Mouse (Mus musculus): Measurements from ENCODE around the gene Krtap19-2. TPM values are rescaled to one million over a fixed set of nuclear protein-coding genes. Genes with fewer than 3 reads are reported as not detected.

The Krtap19-2 gene
- not detected in 2 replicates for polyA plus RNA-seq (2016; fragmentation: Nextera tagmentation; extraction: Ambion mirVana)

DNA sequence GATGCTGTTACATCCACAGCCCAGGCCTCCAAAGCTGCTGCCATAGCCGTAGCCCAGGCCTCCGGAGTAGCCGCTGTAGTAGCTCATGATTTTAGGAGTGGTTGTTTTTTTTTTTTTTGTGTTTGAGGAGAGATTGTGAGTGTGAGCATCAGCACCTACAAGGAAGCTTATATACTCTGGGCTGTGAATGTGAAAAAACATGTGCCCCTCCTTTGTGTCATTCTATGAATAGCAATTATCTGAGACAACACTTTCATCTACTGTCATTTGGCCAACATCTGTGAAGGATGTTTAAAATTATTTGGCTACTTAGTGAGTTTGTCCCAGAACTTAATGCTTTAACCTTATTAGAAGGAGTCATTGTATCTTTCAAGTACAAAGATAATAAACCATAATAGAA, at the start of gene Krtap19-2:
TSS of gene Krtap19-2 (minus strand) at position 101 of the 400 bp plus-strand sequence.
- Histone ChIP-seq H3K36me3 (no peaks in the 10 kb centered on the region), H3K4me1 (no peaks in the 10 kb centered on the region), H3K9me3 (replicated peaks) (no peaks in the 10 kb centered on the region), H3K27me3 (ENCODE audit: low read depth, poor library complexity, severe bottlenecking) (no peaks in the 10 kb centered on the region), H3K4me3 (no peak within 1 kb of the TSS), H3K27ac (no peak within 1 kb of the TSS)
- DNase-seq (ENCODE audit: low spot score), result no peak
- WGBS, result 88% methylated on average over 3 of the region's 3 CpGs

DNA sequence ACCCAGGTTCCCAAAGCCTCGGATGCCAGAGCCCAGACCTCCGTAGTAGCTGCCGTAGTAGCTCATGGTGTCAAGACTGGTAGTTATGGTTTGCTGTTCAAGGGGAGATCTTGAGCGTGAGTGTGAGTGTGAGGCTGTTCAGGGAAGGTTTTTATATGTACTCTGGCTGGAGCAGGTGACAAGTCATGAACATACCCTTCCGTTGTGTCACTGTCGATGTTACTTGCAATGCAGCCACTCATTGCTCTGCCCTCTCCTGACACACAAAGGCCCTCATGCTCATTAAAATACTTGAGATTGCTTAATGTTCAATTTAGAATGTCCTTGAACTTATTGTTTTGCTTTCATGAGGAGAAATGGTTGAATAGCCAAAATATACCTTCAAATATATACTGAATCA, 22.3 kb upstream of the Krtap19-2 start, which contains the start of gene Krtap19-5:
TSS of gene Krtap19-5 (minus strand) at position 101 of the 400 bp plus-strand sequence.
- no peak within 1 kb of the TSS for H3K27ac ChIP-seq
- H3K36me3 ChIP-seq, result no peaks in the 10 kb centered on the region
- no peak for DNase-seq (ENCODE audit: low spot score)
- H3K27me3 ChIP-seq (ENCODE audit: low read depth, poor library complexity, severe bottlenecking), result no peaks in the 10 kb centered on the region
- no peaks in the 10 kb centered on the region for H3K9me3 ChIP-seq (replicated peaks)
- no peak within 1 kb of the TSS for H3K4me3 ChIP-seq
- 95% methylated on average over 6 of the region's 6 CpGs for WGBS
- H3K4me1 ChIP-seq, result no peaks in the 10 kb centered on the region

DNA sequence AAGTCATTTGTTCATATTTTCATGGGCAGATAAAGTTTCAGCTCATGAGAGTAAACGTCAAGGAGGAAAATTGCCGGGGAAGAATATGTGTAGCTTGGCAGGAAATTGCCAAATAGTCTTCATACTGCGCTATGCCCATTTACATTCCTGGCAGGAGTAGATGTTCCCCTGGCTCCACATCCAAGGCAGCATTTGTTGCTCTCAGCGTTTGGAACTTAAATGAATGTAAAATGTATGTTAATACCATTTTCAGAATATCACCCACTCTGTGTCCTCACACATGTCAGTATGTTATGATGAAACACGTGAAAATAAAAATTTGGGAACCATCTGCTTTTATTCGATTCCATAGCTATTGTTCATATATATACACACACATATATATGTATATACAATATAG, 12.8 kb upstream of the Krtap19-2 start:
- Histone ChIP-seq H3K27ac (no peak overlapping the region), H3K27me3 (ENCODE audit: low read depth, poor library complexity, severe bottlenecking) (no peaks in the 10 kb centered on the region), H3K4me1 (no peaks in the 10 kb centered on the region), H3K4me3 (no peak overlapping the region), H3K9me3 (replicated peaks) (no peaks in the 10 kb centered on the region), H3K36me3 (no peaks in the 10 kb centered on the region)
- WGBS, result 91% methylated on average over 6 of the region's 6 CpGs
- DNase-seq (ENCODE audit: low spot score), result no peak

DNA sequence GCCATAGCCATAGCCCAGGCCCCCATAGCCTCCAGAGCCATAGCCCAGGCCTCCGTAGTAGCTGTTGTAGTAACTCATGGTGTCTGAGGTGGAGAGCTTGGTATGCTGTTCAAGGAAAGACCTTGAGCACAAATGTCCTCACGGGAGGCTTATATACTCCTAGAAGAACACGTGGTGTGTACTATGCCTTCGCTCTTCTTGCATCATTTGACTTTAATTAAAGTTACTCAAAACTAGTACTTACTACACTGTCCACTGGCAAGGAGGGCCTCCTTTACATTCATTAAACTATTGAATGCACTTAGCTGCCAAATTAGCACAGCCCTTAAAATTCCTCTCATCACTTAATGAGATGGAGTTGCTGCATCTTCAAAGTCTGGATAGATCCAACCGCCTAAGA, 10.9 kb upstream of the Krtap19-2 start, which contains the start of gene Krtap19-4:
TSS of gene Krtap19-4 (minus strand) at position 101 of the 400 bp plus-strand sequence.
- 95% methylated on average over 5 of the region's 5 CpGs for WGBS
- no peak within 1 kb of the TSS for H3K27ac ChIP-seq

DNA sequence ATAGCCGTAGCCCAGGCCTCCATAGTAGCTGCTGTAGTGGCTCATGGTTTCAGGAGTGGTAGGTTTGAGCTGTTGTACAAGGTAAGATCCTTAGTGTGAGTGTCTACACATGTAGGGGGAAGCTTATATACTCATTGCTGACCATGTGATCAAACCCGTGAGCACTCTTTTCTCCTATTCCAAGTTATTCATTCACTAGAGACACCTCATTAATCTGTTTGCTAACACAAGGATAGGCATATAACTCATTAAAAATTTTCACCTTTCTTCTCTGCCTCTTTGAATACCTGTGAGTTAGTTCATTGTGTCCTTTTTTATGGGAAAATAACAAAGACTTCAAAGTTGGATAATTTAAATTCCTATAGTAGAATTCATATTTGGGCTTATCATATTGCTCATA, 3.9 kb upstream of the Krtap19-2 start, which contains the start of gene Krtap19-3:
TSS of gene Krtap19-3 (minus strand) at position 101 of the 400 bp plus-strand sequence.
- Histone ChIP-seq H3K9me3 (replicated peaks) (no peaks in the 10 kb centered on the region), H3K27me3 (ENCODE audit: low read depth, poor library complexity, severe bottlenecking) (no peaks in the 10 kb centered on the region), H3K36me3 (no peaks in the 10 kb centered on the region), H3K4me3 (no peak within 1 kb of the TSS), H3K4me1 (no peaks in the 10 kb centered on the region), H3K27ac (no peak within 1 kb of the TSS)
- no peak for DNase-seq (ENCODE audit: low spot score)
- WGBS, result 89% methylated on average over 2 of the region's 2 CpGs

More for the DNA sequence above, 10.9 kb upstream of the Krtap19-2 start, which contains the start of gene Krtap19-4:
- H3K9me3 ChIP-seq (replicated peaks), result no peaks in the 10 kb centered on the region
- H3K4me3 ChIP-seq, result no peak within 1 kb of the TSS
- H3K36me3 ChIP-seq, result no peaks in the 10 kb centered on the region
- no peaks in the 10 kb centered on the region for H3K27me3 ChIP-seq (ENCODE audit: low read depth, poor library complexity, severe bottlenecking)
- no peaks in the 10 kb centered on the region for H3K4me1 ChIP-seq
- DNase-seq (ENCODE audit: low spot score), result no peak

DNA sequence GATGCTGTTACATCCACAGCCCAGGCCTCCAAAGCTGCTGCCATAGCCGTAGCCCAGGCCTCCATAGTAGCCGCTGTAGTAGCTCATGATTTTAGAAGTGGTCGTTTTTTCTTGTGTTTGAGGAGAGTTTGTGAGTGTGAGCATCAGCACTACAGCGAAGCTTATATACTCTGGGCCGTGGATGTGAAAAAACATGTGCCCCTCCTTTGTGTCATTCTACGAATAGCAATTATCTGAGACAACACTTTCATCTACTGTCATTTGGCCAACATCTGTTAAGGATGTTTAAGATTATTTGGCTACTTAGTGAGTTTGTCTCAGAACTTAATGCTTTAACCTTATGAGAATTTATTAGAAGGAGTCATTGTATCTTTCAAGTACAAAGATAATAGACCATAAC, 4.8 kb downstream of the Krtap19-2 start, which contains the start of gene Krtap19-1:
TSS of gene Krtap19-1 (minus strand) at position 101 of the 400 bp plus-strand sequence.
- H3K36me3 ChIP-seq, result no peaks in the 10 kb centered on the region
- 90% methylated on average over 6 of the region's 6 CpGs for WGBS
- no peaks in the 10 kb centered on the region for H3K27me3 ChIP-seq (ENCODE audit: low read depth, poor library complexity, severe bottlenecking)
- no peak for DNase-seq (ENCODE audit: low spot score)
- H3K4me3 ChIP-seq, result no peak within 1 kb of the TSS
- no peak within 1 kb of the TSS for H3K27ac ChIP-seq
- H3K9me3 ChIP-seq (replicated peaks), result no peaks in the 10 kb centered on the region
- no peaks in the 10 kb centered on the region for H3K4me1 ChIP-seq

DNA sequence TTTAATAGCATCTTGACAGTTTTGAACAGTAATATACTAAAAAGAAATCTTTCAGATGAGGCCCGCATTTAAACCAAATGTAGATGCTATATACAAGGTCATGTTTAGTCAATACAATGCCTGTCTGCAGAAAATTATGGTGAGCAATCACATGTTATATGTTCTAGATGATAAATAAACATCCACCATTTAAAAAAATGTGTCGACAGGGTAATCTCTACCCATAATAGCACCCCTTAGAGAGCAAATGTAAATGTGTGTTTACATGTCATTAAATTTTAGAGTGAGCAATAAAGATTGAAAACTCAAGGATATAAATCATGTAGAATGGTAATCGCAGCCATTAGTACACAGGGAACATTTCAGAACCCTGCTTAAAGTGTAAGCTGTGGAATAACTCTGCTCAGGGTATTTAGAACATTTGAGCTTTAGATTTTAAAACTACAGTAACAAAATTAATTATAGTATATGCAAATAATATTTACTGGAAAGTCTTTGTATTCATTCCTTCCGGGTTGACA, 9.1 kb downstream of the Krtap19-2 start:
- no peak overlapping the region for H3K4me3 ChIP-seq
- H3K27ac ChIP-seq, result no peak overlapping the region
- H3K9me3 ChIP-seq (replicated peaks), result no peaks in the 10 kb centered on the region
- DNase-seq (ENCODE audit: low spot score), result no peak
- no peaks in the 10 kb centered on the region for H3K4me1 ChIP-seq
- no peaks in the 10 kb centered on the region for H3K36me3 ChIP-seq
- peaks cover 21% of the 10 kb centered on the region; the same call in 1 of the 2 replicates for H3K27me3 ChIP-seq (ENCODE audit: low read depth, poor library complexity, severe bottlenecking)
- WGBS, result 80% methylated on average over 4 of the region's 4 CpGs

DNA sequence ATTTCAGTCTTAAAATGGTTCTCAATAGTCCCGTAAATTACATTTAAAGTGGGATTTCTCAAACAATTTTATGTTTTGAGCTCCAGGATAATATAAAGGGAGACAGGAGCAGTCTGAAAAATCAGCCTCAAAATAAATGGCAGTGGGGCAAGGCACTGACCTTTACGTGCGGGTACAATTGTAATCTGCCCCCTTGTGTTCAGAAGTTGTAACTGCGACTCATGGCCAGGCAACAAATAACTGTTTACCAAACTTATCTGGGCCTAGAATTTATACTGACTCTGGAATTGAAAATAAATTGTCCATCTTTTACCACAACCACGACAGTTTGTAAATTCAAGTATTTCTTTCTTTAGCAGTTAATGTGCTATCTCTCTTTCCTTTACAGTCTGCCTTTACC, 22.6 kb downstream of the Krtap19-2 start:
- Histone ChIP-seq H3K27ac (no peak overlapping the region), H3K4me1 (no peaks in the 10 kb centered on the region), H3K4me3 (no peak overlapping the region), H3K36me3 (no peaks in the 10 kb centered on the region), H3K9me3 (replicated peaks) (no peaks in the 10 kb centered on the region), H3K27me3 (ENCODE audit: low read depth, poor library complexity, severe bottlenecking) (no peaks in the 10 kb centered on the region)
- DNase-seq (ENCODE audit: low spot score), result no peak
- WGBS, result 12% methylated on average over 5 of the region's 5 CpGs

DNA sequence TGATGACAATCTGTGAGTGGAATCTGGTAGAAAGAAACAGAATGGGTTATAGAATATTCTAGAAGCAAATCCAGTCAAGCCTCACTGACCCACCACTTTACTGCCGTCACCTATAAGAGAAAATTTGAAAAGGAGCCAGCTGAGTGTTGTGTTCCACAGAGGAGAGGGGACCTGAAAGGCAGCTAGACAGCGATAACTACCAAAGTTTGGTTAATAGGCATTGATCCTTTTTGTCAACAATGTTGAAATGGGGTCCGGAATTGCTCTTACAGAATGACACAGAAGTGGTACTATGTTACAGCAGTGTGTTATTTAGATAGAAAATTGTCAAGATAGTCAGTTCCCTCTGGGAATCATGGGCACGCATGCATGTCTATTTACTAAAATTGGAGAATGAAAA, 25.5 kb downstream of the Krtap19-2 start:
- Histone ChIP-seq H3K27me3 (ENCODE audit: low read depth, poor library complexity, severe bottlenecking) (no peaks in the 10 kb centered on the region), H3K4me3 (no peak overlapping the region), H3K4me1 (no peaks in the 10 kb centered on the region), H3K9me3 (replicated peaks) (no peaks in the 10 kb centered on the region), H3K36me3 (no peaks in the 10 kb centered on the region), H3K27ac (no peak overlapping the region)
- WGBS, result 91% methylated on average over 4 of the region's 4 CpGs
- DNase-seq (ENCODE audit: low spot score), result no peak

DNA sequence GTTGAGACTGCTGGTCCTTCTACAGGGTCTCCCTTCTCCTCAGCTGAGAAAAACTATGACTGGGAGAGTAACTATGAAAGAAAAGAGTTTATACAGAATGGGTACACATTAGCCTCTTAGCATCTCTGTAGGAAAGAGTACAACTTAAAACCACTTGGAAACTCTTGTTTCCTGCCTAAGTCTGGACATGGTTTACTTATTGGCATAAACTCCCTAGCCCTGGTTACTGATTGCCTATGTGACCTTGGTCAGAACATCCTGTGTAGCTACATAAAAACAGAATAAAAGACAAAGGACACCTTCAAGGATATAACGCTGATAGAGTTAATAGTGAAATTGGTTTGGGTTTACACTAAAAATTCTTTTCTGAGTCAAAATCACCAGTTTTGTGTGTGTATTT, 26.7 kb downstream of the Krtap19-2 start:
- Histone ChIP-seq H3K27me3 (ENCODE audit: low read depth, poor library complexity, severe bottlenecking) (no peaks in the 10 kb centered on the region), H3K4me1 (no peaks in the 10 kb centered on the region), H3K27ac (no peak overlapping the region), H3K36me3 (no peaks in the 10 kb centered on the region), H3K4me3 (no peak overlapping the region), H3K9me3 (replicated peaks) (no peaks in the 10 kb centered on the region)
- 93% methylated on average over 1 of the region's 1 CpGs for WGBS
- no peak for DNase-seq (ENCODE audit: low spot score)

DNA sequence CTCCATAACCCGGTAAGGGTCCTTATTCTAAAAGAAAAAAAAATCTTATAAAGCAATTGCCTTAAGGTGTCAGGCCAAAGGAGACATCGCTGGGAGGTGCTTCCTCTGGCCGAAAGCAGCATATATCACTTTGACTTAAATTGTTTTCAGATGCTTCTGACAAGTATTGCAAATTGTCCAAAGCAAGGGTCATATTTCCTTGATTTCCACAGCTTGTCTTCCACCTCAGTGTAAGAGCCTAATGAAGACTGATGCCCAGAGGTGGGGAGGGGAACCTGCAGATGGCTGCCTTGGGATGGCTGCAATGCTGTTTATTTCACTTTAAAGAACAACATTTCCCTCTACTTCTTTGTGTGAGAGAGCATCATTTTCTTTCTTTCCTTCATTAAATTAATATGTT, 47.1 kb downstream of the Krtap19-2 start:
- peak; percentile 42 for DNase-seq (ENCODE audit: low spot score)
- H3K9me3 ChIP-seq (replicated peaks), result no peaks in the 10 kb centered on the region
- H3K4me1 ChIP-seq, result peaks cover 17% of the 10 kb centered on the region
- no peaks in the 10 kb centered on the region for H3K27me3 ChIP-seq (ENCODE audit: low read depth, poor library complexity, severe bottlenecking)
- no peak overlapping the region for H3K4me3 ChIP-seq
- WGBS, result 9% methylated on average over 3 of the region's 3 CpGs
- no peak overlapping the region for H3K27ac ChIP-seq
- H3K36me3 ChIP-seq, result no peaks in the 10 kb centered on the region

DNA sequence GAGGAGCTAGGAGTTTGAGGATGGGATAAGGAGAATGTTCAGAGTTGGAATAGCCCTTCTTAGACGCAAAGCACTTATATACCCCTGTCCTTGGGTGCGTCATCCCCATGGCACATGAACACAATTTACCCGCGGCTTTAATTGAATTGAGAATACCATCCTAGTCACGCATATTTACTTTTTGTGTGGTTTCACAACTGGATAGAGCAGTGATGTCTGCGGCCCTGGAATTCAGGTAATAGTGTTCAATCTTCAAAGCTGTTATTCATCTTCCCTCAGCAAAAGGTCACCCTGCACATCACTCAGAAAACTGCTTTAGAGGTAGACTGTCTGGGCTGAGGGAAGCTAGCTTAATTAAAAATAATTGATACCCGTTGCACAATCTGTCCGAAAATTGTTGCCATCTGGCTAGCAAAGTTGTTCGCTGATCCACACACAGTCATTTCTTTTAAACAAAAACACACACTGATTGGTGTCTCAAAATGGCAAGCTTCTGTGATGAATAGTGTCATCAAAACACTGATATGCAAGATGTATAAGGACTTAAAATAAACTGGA, 47.9 kb downstream of the Krtap19-2 start, which contains the start of gene Krtap14:
TSS of gene Krtap14 (minus strand) at position 51 of the 558 bp plus-strand sequence.
- no peak for DNase-seq (ENCODE audit: low spot score)
- Histone ChIP-seq H3K27me3 (ENCODE audit: low read depth, poor library complexity, severe bottlenecking) (no peaks in the 10 kb centered on the region), H3K4me3 (no peak within 1 kb of the TSS), H3K36me3 (no peaks in the 10 kb centered on the region), H3K4me1 (peaks cover 17% of the 10 kb centered on the region), H3K27ac (no peak within 1 kb of the TSS), H3K9me3 (replicated peaks) (no peaks in the 10 kb centered on the region)
- WGBS, result 51% methylated on average over 9 of the region's 9 CpGs

DNA sequence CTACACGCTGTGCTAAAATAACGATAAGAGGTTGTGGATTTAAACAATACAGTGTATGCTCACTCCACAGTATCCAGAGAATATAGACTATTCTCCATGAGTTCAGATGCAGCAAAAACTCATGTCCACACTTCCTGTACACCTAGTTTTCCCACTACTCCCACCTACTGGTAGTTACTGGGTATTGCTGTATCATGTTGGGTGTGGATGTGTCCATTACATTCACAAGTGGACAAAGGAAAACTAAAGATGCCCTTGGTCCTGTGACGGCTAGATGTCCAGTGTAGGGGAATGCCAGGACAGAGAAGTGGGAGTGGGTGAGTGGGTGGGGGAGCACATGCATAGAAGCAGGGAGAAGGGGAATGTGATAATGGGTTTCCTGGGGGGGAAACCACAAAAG, 50.3 kb downstream of the Krtap19-2 start:
- Histone ChIP-seq H3K27ac (no peak overlapping the region), H3K27me3 (ENCODE audit: low read depth, poor library complexity, severe bottlenecking) (no peaks in the 10 kb centered on the region), H3K9me3 (replicated peaks) (no peaks in the 10 kb centered on the region), H3K36me3 (no peaks in the 10 kb centered on the region), H3K4me1 (peaks cover 17% of the 10 kb centered on the region), H3K4me3 (no peak overlapping the region)
- WGBS, result 89% methylated on average over 3 of the region's 3 CpGs
- no peak for DNase-seq (ENCODE audit: low spot score)

All from limb, embryonic 10.5 days (tissue).